ENCODE assay signal across 10 mouse cellular contexts in genomic region chr5:119748667-119749066, GRCm38 (mm10).
DNase-seq lines count a peak whose midpoint lies in the region; ATAC-seq and TF ChIP-seq lines count a peak whose summit lies in the region.
"Had no signal": no experiment of that assay in that cellular context is flagged by ENCODE, and none has a peak within 500 bp of the region (broad histone marks: within the 10 kb centered on the region; RNA-seq: fewer than 3 reads in every experiment).

No protein-coding gene starts in this region.

- 2% methylated on average over 21 of the region's 21 CpGs for WGBS in heart, embryonic 12.5 days
- 1% methylated on average over 21 of the region's 21 CpGs for WGBS in midbrain, embryonic 12.5 days
- WGBS in cerebellum, adult 2 months = 2% methylated on average over 21 of the region's 21 CpGs

- DNase-seq in heart, postnatal 36 days = no peak
- DNase-seq in forelimb bud, embryonic 11.5 days (ENCODE audit: low read depth, low spot score) = peak; percentile 32
- no peak for DNase-seq in left cerebral cortex, postnatal 14 days (ENCODE audit: low spot score in 2 of 2)
- DNase-seq in left cerebral cortex, postnatal 4 days = no peak
- DNase-seq in cerebellum, adult 2 months = no peak
- DNase-seq: B cell, adult 2 months had no signal

- H3K9ac ChIP-seq in heart, embryonic 12.5 days = peak overlapping the region; percentile 64
- H3K9ac ChIP-seq in ES-Bruce4 (ENCODE audit: low read depth, poor library complexity, severe bottlenecking) = no peak overlapping the region
- H3K9ac ChIP-seq in midbrain, embryonic 12.5 days (replicated peaks) = no peak overlapping the region; the same call in 1 of the 2 replicates
- H3K9ac ChIP-seq: liver, embryonic 14.5 days had no signal

- peak overlapping the region; percentile 37 for H3K4me3 ChIP-seq in heart, embryonic 12.5 days
- 0 out of 2 replicates have a peak overlapping the region, but pooled peaks have one; percentile 17 for H3K4me3 ChIP-seq in ES-Bruce4 (ENCODE audit: low read depth, low read length)
- H3K4me3 ChIP-seq in midbrain, embryonic 12.5 days = peak overlapping the region; percentile 24
- no peak overlapping the region for H3K4me3 ChIP-seq in cerebellum, adult 2 months (replicated peaks; ENCODE audit: insufficient read depth, low read depth, low read length)

- TF ChIP-seq EP300 in ES-Bruce4 (IDR thresholded peaks at IDR 0.05; ENCODE audit: insufficient read depth, low read depth, low read length) = no peak

- ATAC-seq in heart, embryonic 12.5 days (ENCODE audit: insufficient number of reproducible peaks, low FRiP score) = no peak
- no peak for ATAC-seq in midbrain, embryonic 12.5 days (ENCODE audit: low FRiP score, low read depth)

- H3K4me1 ChIP-seq in heart, embryonic 12.5 days (replicated peaks) = peaks cover 10% of the 10 kb centered on the region; the same call in 1 of the 2 replicates
- H3K4me1 ChIP-seq in ES-Bruce4 (ENCODE audit: control insufficient read depth, insufficient read depth, low read length) = peaks cover 1% of the 10 kb centered on the region
- peaks cover 7% of the 10 kb centered on the region; the same call in 1 of the 2 replicates for H3K4me1 ChIP-seq in midbrain, embryonic 12.5 days
- H3K4me1 ChIP-seq in cerebellum, adult 2 months (ENCODE audit: control insufficient read depth, insufficient read depth, low read length) = no peaks in the 10 kb centered on the region

- H3K27me3 ChIP-seq in heart, embryonic 12.5 days (replicated peaks) = peaks cover 40% of the 10 kb centered on the region
- no peaks in the 10 kb centered on the region for H3K27me3 ChIP-seq in ES-Bruce4 (ENCODE audit: control insufficient read depth, insufficient read depth, low read length, poor library complexity, severe bottlenecking)
- H3K27me3 ChIP-seq in midbrain, embryonic 12.5 days = peaks cover 46% of the 10 kb centered on the region
- no peaks in the 10 kb centered on the region for H3K27me3 ChIP-seq in cerebellum, adult 2 months (ENCODE audit: control insufficient read depth, insufficient read depth, low read length)

- intact Hi-C loops in heart, postnatal 36 days (cut with DNase I) = no loop called here
- intact Hi-C loops in left cerebral cortex, postnatal 14 days (cut with DNase I) = no loop called here
- intact Hi-C loops in left cerebral cortex, postnatal 4 days (cut with DNase I) = no loop called here

- H3K36me3 ChIP-seq in heart, embryonic 12.5 days = no peaks in the 10 kb centered on the region
- no peaks in the 10 kb centered on the region for H3K36me3 ChIP-seq in ES-Bruce4 (ENCODE audit: control insufficient read depth, insufficient read depth, low read length, poor library complexity, severe bottlenecking)
- H3K36me3 ChIP-seq in midbrain, embryonic 12.5 days = no peaks in the 10 kb centered on the region

- no peak overlapping the region for H3K27ac ChIP-seq in heart, embryonic 12.5 days (ENCODE audit: poor library complexity, severe bottlenecking)
- no peak overlapping the region for H3K27ac ChIP-seq in ES-Bruce4 (ENCODE audit: insufficient read depth, low read length)
- no peak overlapping the region for H3K27ac ChIP-seq in midbrain, embryonic 12.5 days (replicated peaks)
- H3K27ac ChIP-seq in cerebellum, adult 2 months (ENCODE audit: insufficient read depth, low read length) = no peak overlapping the region
- H3K27ac ChIP-seq: liver, embryonic 14.5 days had no signal

- H3K4me2 ChIP-seq in heart, embryonic 12.5 days = peak overlapping the region; percentile 78
- H3K4me2 ChIP-seq in midbrain, embryonic 12.5 days (replicated peaks) = peak overlapping the region; percentile 42

- no peak for TF ChIP-seq POLR2A in ES-Bruce4 (IDR thresholded peaks at IDR 0.05; ENCODE audit: insufficient read depth, low read length)
- TF ChIP-seq POLR2A in cerebellum, adult 2 months (IDR thresholded peaks at IDR 0.05; ENCODE audit: borderline replicate concordance, insufficient read depth, low read length) = no peak

- no peaks in the 10 kb centered on the region for H3K9me3 ChIP-seq in heart, embryonic 12.5 days (replicated peaks)
- H3K9me3 ChIP-seq in ES-Bruce4 (replicated peaks; ENCODE audit: control insufficient read depth, insufficient read depth, low read length, poor library complexity, severe bottlenecking) = no peaks in the 10 kb centered on the region
- no peaks in the 10 kb centered on the region for H3K9me3 ChIP-seq in midbrain, embryonic 12.5 days

- no peak for TF ChIP-seq CTCF in ES-Bruce4 (IDR thresholded peaks at IDR 0.05; ENCODE audit: low read depth, low read length)
- no peak for TF ChIP-seq CTCF in cerebellum, adult 2 months (IDR thresholded peaks at IDR 0.05; ENCODE audit: borderline replicate concordance, insufficient read depth, low read depth, low read length)
